Mouse (Mus musculus): Measurements from ENCODE around the gene Aak1. TPM values are rescaled to one million over a fixed set of nuclear protein-coding genes. Genes with fewer than 3 reads are reported as not detected.

Gene Aak1
- total RNA-seq, 2 experiments from 2014 or later: 5.3 to 29.7 TPM

GRCm38 (mm10) chr6:87051886-87052425 is 202.6 kb downstream of the Aak1 start:
- no peak for ATAC-seq (ENCODE audit: poor library complexity, severe bottlenecking)

Other genes starting within 250 kb of the Aak1 start
- gene Asprv1, start 221.4 kb upstream of the Aak1 start, total RNA-seq (2015): 13.5 and 16.8 TPM in 2 replicates
- gene Asprv1, start 221.4 kb upstream of the Aak1 start, total RNA-seq (2017): 12.1 and 19.1 TPM in 2 replicates
- gene Mxd1, start 180.4 kb upstream of the Aak1 start, total RNA-seq (2015): 70.4 and 76.0 TPM in 2 replicates
- 87.1 and 120 TPM in 2 replicates for gene Mxd1, start 180.4 kb upstream of the Aak1 start, total RNA-seq (2017)
- 81.4 and 81.9 TPM in 2 replicates for gene Snrnp27, start 165.0 kb upstream of the Aak1 start, total RNA-seq (2015)
- gene Snrnp27, start 165.0 kb upstream of the Aak1 start, total RNA-seq (2017): 100 and 101 TPM in 2 replicates
- gene Gmcl1, start 116.1 kb upstream of the Aak1 start, total RNA-seq (2015): 26.7 and 26.8 TPM in 2 replicates
- gene Gmcl1, start 116.1 kb upstream of the Aak1 start, total RNA-seq (2017): 16.9 and 23.4 TPM in 2 replicates
- gene Anxa4, start 55.9 kb upstream of the Aak1 start, total RNA-seq (2015): 41.8 and 43.7 TPM in 2 replicates
- 55.9 and 65.7 TPM in 2 replicates for gene Anxa4, start 55.9 kb upstream of the Aak1 start, total RNA-seq (2017)
- 88.7 and 104 TPM in 2 replicates for gene Nfu1, start 159.7 kb downstream of the Aak1 start, total RNA-seq (2015)
- 72.6 and 99.3 TPM in 2 replicates for gene Nfu1, start 159.7 kb downstream of the Aak1 start, total RNA-seq (2017)
- 21.9 and 22.1 TPM in 2 replicates for gene Gfpt1, start 193.3 kb downstream of the Aak1 start, total RNA-seq (2015)
- 16.4 and 25.2 TPM in 2 replicates for gene Gfpt1, start 193.3 kb downstream of the Aak1 start, total RNA-seq (2017)